In genomic region chr4:130664414-130665029, GRCm38 (mm10) we compare ENCODE assay signal across 8 mouse cellular contexts. TPM values are rescaled to one million over a fixed set of nuclear protein-coding genes. Genes with fewer than 3 reads are reported as not detected.
DNase-seq lines count a peak whose midpoint lies in the region; ATAC-seq and TF ChIP-seq lines count a peak whose summit lies in the region.

No protein-coding gene starts in this region.

- H3K4me1 ChIP-seq in heart, adult 2 months (ENCODE audit: control insufficient read depth, insufficient read depth, low read length), result peaks cover 10% of the 10 kb centered on the region
- H3K4me1 ChIP-seq in forebrain, embryonic 14.5 days (ENCODE audit: control insufficient read depth, insufficient read depth, low read length), result peaks cover 20% of the 10 kb centered on the region
- H3K4me1 ChIP-seq in liver, embryonic 13.5 days (replicated peaks), result peaks cover 76% of the 10 kb centered on the region

- H3K4me2 ChIP-seq in forebrain, embryonic 14.5 days (ENCODE audit: low read length), result peak overlapping the region; percentile 88
- peak overlapping the region; percentile 72 for H3K4me2 ChIP-seq in liver, embryonic 13.5 days

- TF ChIP-seq EP300 in heart, adult 2 months (IDR thresholded peaks at IDR 0.05; ENCODE audit: insufficient read depth, low read depth, low read length), result no peak

- H3K9me3 ChIP-seq in forebrain, embryonic 14.5 days (replicated peaks; ENCODE audit: control insufficient read depth, low read length), result no peaks in the 10 kb centered on the region
- no peaks in the 10 kb centered on the region for H3K9me3 ChIP-seq in liver, embryonic 13.5 days (replicated peaks)

- peak overlapping the region; percentile 66 for H3K4me3 ChIP-seq in heart, adult 2 months
- H3K4me3 ChIP-seq in C2C12 (ENCODE audit: insufficient read depth, poor library complexity, severe bottlenecking), result peak overlapping the region; percentile 74
- peak overlapping the region; percentile 71 for H3K4me3 ChIP-seq in forebrain, embryonic 14.5 days (ENCODE audit: low read depth, low read length)
- peak overlapping the region; percentile 98 for H3K4me3 ChIP-seq in liver, embryonic 13.5 days (replicated peaks)

- H3K79me3 ChIP-seq in C2C12 (ENCODE audit: low read depth), result peaks cover 62% of the 10 kb centered on the region

- H3K9ac ChIP-seq in heart, adult 2 months (ENCODE audit: low read depth, low read length), result peak overlapping the region; percentile 83
- peak overlapping the region; percentile 98 for H3K9ac ChIP-seq in forebrain, embryonic 14.5 days (ENCODE audit: low read length)
- H3K9ac ChIP-seq in liver, embryonic 13.5 days, result peak overlapping the region; percentile 99

- no peaks in the 10 kb centered on the region for H3K27me3 ChIP-seq in heart, adult 2 months (ENCODE audit: control insufficient read depth, insufficient read depth, low read length)
- no peaks in the 10 kb centered on the region for H3K27me3 ChIP-seq in C2C12 (ENCODE audit: control insufficient read depth, insufficient read depth, insufficient read length)
- no peaks in the 10 kb centered on the region for H3K27me3 ChIP-seq in forebrain, embryonic 14.5 days (replicated peaks; ENCODE audit: control insufficient read depth, insufficient read depth, low read length)
- H3K27me3 ChIP-seq in liver, embryonic 13.5 days, result no peaks in the 10 kb centered on the region

- WGBS in heart, adult 2 months, result 5% methylated on average over 7 of the region's 7 CpGs
- 3% methylated on average over 7 of the region's 7 CpGs for WGBS in forebrain, embryonic 14.5 days
- WGBS in liver, embryonic 13.5 days (ENCODE audit: insufficient replicate concordance), result 3% methylated on average over 7 of the region's 7 CpGs

- no peak for ATAC-seq in forebrain, embryonic 14.5 days
- no peak for ATAC-seq in liver, embryonic 13.5 days (ENCODE audit: low read depth)
- ATAC-seq in frontal cortex, adult (ENCODE audit: low TSS enrichment), result no peak
- no peak for ATAC-seq in activated CD4-positive, CD25-positive, alpha-beta regulatory T cell, adult 4 months

- H3ac ChIP-seq in C2C12 (ENCODE audit: control insufficient read depth, insufficient read length, low read depth), result peak overlapping the region; percentile 78

- peak overlapping the region; percentile 89; the same call in 1 of the 2 replicates for H3K27ac ChIP-seq in heart, adult 2 months
- no peak overlapping the region for H3K27ac ChIP-seq in forebrain, embryonic 14.5 days (ENCODE audit: low read depth, low read length)
- peak overlapping the region; percentile 95 for H3K27ac ChIP-seq in liver, embryonic 13.5 days

- TF ChIP-seq POLR2A in heart, adult 2 months (IDR thresholded peaks at IDR 0.05; ENCODE audit: insufficient read depth, low read depth, low read length), result no peak

- H3K36me3 ChIP-seq in heart, adult 2 months (ENCODE audit: control insufficient read depth, insufficient read depth, low read length), result peaks cover 23% of the 10 kb centered on the region
- H3K36me3 ChIP-seq in C2C12 (ENCODE audit: control insufficient read depth, insufficient read depth), result peaks cover 16% of the 10 kb centered on the region
- peaks cover 8% of the 10 kb centered on the region for H3K36me3 ChIP-seq in forebrain, embryonic 14.5 days (ENCODE audit: control insufficient read depth, insufficient read depth, low read length)
- peaks cover 12% of the 10 kb centered on the region for H3K36me3 ChIP-seq in liver, embryonic 13.5 days

- intact Hi-C loops in heart, adult 2 months (cut with DNase I), result no loop called here
- intact Hi-C loops in gastrocnemius, postnatal 14 days (cut with DNase I; ENCODE audit: low total_unique reads), result no loop called here

- DNase-seq in heart, adult 2 months, result no peak
- DNase-seq in heart, adult 9 months (ENCODE audit: low spot score in 2 of 2), result no peak
- DNase-seq in forebrain, embryonic 14.5 days (ENCODE audit: low spot score), result no peak
- no peak for DNase-seq in liver, embryonic 13.5 days
- DNase-seq in gastrocnemius, postnatal 14 days, result no peak

- no peak for TF ChIP-seq CTCF in heart, adult 2 months (IDR thresholded peaks at IDR 0.05)
- TF ChIP-seq CTCF in C2C12 (IDR thresholded peaks at IDR 0.05; ENCODE audit: control insufficient read depth, insufficient read depth, insufficient read length), result no peak

- peaks cover 4% of the 10 kb centered on the region for H3K79me2 ChIP-seq in heart, adult 2 months (replicated peaks; ENCODE audit: control insufficient read depth, insufficient read depth, low read length)
- peaks cover 64% of the 10 kb centered on the region for H3K79me2 ChIP-seq in C2C12 (ENCODE audit: control insufficient read depth, insufficient read depth)

TF ChIP-seq in C2C12, 6 proteins besides CTCF, POLR2A, EP300 and RAD21:
- no peak for TF ChIP-seq MYOG (IDR thresholded peaks at IDR 0.05; ENCODE audit: control insufficient read depth, extremely low read depth, insufficient read length)
- no peak for TF ChIP-seq FOSL1 (IDR thresholded peaks at IDR 0.05; ENCODE audit: insufficient read depth, low read length, poor library complexity, severe bottlenecking)
- TF ChIP-seq CEBPB (IDR thresholded peaks at IDR 0.05; ENCODE audit: low read depth), result no peak
- no peak for TF ChIP-seq MYOD1 (IDR thresholded peaks at IDR 0.05; ENCODE audit: control insufficient read depth, insufficient read length, low read depth)
- no peak for TF ChIP-seq MAX (IDR thresholded peaks at IDR 0.05)
- TF ChIP-seq USF1 (IDR thresholded peaks at IDR 0.05; ENCODE audit: low read depth), result no peak

RNA-seq across cellular contexts. Expression of gene Pum1, which starts 1.4 kb away (rescaled TPM):
- total RNA-seq in heart, adult 2 months (2021), result 10 to 100 TPM; 57.1 to 59.7 TPM
- polyA plus RNA-seq in heart, adult 2 months (2012; rRNA removed), result 32.2 and 47.1 TPM in 2 replicates
- 26.2 TPM for polyA plus RNA-seq in C2C12 (2012; fragmentation: generic; extraction: Trizol)
- 91.6 and 116 TPM in 2 replicates for polyA plus RNA-seq in forebrain, embryonic 14.5 days (2014; fragmentation: Nextera tagmentation; extraction: Ambion mirVana)
- 29.7 and 36.1 TPM in 2 replicates for polyA plus RNA-seq in liver, embryonic 13.5 days (2015; fragmentation: Nextera tagmentation; extraction: Ambion mirVana)
- 10 to 100 TPM; 31.5 to 34.3 TPM for total RNA-seq in gastrocnemius, postnatal 14 days (2021)
- 10 to 100 TPM; 59.1 to 64.8 TPM for polyA plus RNA-seq in activated CD4-positive, CD25-positive, alpha-beta regulatory T cell, adult 4 months (2017; shearing (Covaris generic))
